Mouse (Mus musculus) liver, adult 2 months (tissue): ENCODE data around the gene Zfp599. TPM values are rescaled to one million over a fixed set of nuclear protein-coding genes. Genes with fewer than 3 reads are reported as not detected.

Source experiments
- DNase-seq: peaks from one replicate; pipeline ENCODE4 v3.0.0-alpha.2; 2011; ENCODE audit warnings: low read depth, low spot score; ENCODE audit errors: extremely low read depth
- H3K27ac ChIP-seq: fragments of 200-500 bp; replicated peaks from 2 replicates; pipeline ENCODE4 v1.5.1; 2012; ENCODE audit warnings: low read depth, mild to moderate bottlenecking, control low read depth, inconsistent platforms, low read length; ENCODE audit not compliant: insufficient read depth
- H3K27me3 ChIP-seq: fragments of 200-500 bp; 2 replicates; pipeline ENCODE4 v1.6.1; 2012; ENCODE audit warnings: mild to moderate bottlenecking, moderate library complexity, low read length, inconsistent platforms; ENCODE audit not compliant: control insufficient read depth, insufficient read depth
- H3K36me3 ChIP-seq: fragments of 200-500 bp; 2 replicates; pipeline ENCODE4 v1.6.1; 2012; ENCODE audit warnings: low read length, inconsistent platforms; ENCODE audit not compliant: control insufficient read depth, insufficient read depth
- H3K4me1 ChIP-seq: fragments of 200-500 bp; 2 replicates; pipeline ENCODE4 v1.6.1; 2011; ENCODE audit warnings: low read length; ENCODE audit not compliant: control insufficient read depth, insufficient read depth
- H3K4me3 ChIP-seq: fragments of 200-500 bp; 2 replicates; pipeline ENCODE4 v1.5.1; 2011; ENCODE audit warnings: low read depth, mild to moderate bottlenecking, control low read depth, low read length, moderate library complexity; ENCODE audit not compliant: insufficient read depth
- H3K79me2 ChIP-seq: fragments of 200-500 bp; 2 replicates; pipeline ENCODE4 v1.6.1; 2012; ENCODE audit warnings: inconsistent platforms, mild to moderate bottlenecking, low read length, moderate library complexity; ENCODE audit not compliant: control insufficient read depth, insufficient read depth
- H3K9ac ChIP-seq: fragments of 200-500 bp; 2 replicates; pipeline ENCODE4 v1.6.1; 2012; ENCODE audit warnings: low read depth, mild to moderate bottlenecking, control low read depth, inconsistent platforms, low read length
- CTCF ChIP-seq: fragments of 200-500 bp; IDR thresholded peaks from 2 replicates; pipeline ENCODE4 v1.5.1; 2011; ENCODE audit warnings: low read depth, low read length, control low read depth
- POLR2A ChIP-seq: fragments of 200-500 bp; IDR thresholded peaks from 2 replicates; pipeline ENCODE4 v1.6.1; 2011; ENCODE audit warnings: low read length, control low read depth; ENCODE audit not compliant: insufficient read depth; ENCODE audit errors: extremely low read depth
- WGBS: fragments of 180-500 bp; shearing (Covaris S2); methylation state at CpG from one replicate; pipeline ENCODE4 v1.1.7; 2018; 5-methylcytosine and 5-hydroxymethylcytosine counted together
- polyA plus RNA-seq: library from polyadenylated mRNA; depleted of rRNA; stranded (reverse); fragments of >200 nt; gene quantifications from 2 replicates; pipeline ENCODE4 v1.2.3, GENCODE M21; 2012; rRNA removed
- total RNA-seq: library from RNA; depleted of rRNA; stranded (reverse); fragments of >200 nt; gene quantifications from 2 replicates; pipeline ENCODE4 v1.2.3, GENCODE M21; 2014; rRNA removed

Zfp599 gene
- total and polyA plus RNA-seq, 2 experiments: 0.09 TPM; not detected in 1

- no peak for TF ChIP-seq POLR2A
- no peak for TF ChIP-seq CTCF
- DNase-seq: no peak
- Histone ChIP-seq H3K79me2 (no peaks in the 10 kb centered on the region; the same call in 1 of the 2 replicates), H3K4me3 (no peak overlapping the region), H3K27me3 (no peaks in the 10 kb centered on the region), H3K9ac (no peak overlapping the region), H3K27ac (no peak overlapping the region), H3K36me3 (no peaks in the 10 kb centered on the region), H3K4me1 (peaks cover 2% of the 10 kb centered on the region; the same call in 1 of the 2 replicates)
- WGBS: 53% methylated on average over 2 of the region's 2 CpGs
These were observed 45.1 kb downstream of the Zfp599 start for GRCm38 (mm10) chr9:22214549-22214948.

GRCm38 (mm10) chr9:22213785-22214194, 45.9 kb downstream of the Zfp599 start:
- 11% methylated on average over 2 of the region's 2 CpGs for WGBS
- no peaks in the 10 kb centered on the region for H3K36me3 ChIP-seq
- peaks cover 5% of the 10 kb centered on the region; the same call in 1 of the 2 replicates for H3K4me1 ChIP-seq
- H3K4me3 ChIP-seq: 0 out of 2 replicates have a peak overlapping the region, but pooled peaks have one; percentile 22
- H3K27ac ChIP-seq: peak overlapping the region; percentile 46
- H3K9ac ChIP-seq: peak overlapping the region; percentile 47; the same call in 1 of the 2 replicates
- no peaks in the 10 kb centered on the region for H3K27me3 ChIP-seq
- H3K79me2 ChIP-seq: no peaks in the 10 kb centered on the region; the same call in 1 of the 2 replicates
- no peak for TF ChIP-seq CTCF
- no peak for TF ChIP-seq POLR2A
- peak; percentile 97 for DNase-seq

Other genes starting within 250 kb of the Zfp599 start
- gene Elavl3, start 207.9 kb downstream of the Zfp599 start, total RNA-seq: not detected in 2 replicates
- not detected in 2 replicates for gene Elavl3, start 207.9 kb downstream of the Zfp599 start, polyA plus RNA-seq
- not detected in 2 replicates for gene Gm49318, start 188.6 kb downstream of the Zfp599 start, total RNA-seq
- not detected in 2 replicates for gene Gm49318, start 188.6 kb downstream of the Zfp599 start, polyA plus RNA-seq
- gene Zfp653, start 188.5 kb downstream of the Zfp599 start, total RNA-seq: 2.9 and 3.6 TPM in 2 replicates
- gene Zfp653, start 188.5 kb downstream of the Zfp599 start, polyA plus RNA-seq: 6.9 and 13.0 TPM in 2 replicates
- 34.1 and 39.1 TPM in 2 replicates for gene Ecsit, start 174.5 kb downstream of the Zfp599 start, total RNA-seq
- gene Ecsit, start 174.5 kb downstream of the Zfp599 start, polyA plus RNA-seq: 63.9 and 69.2 TPM in 2 replicates
- gene Cnn1, start 160.7 kb downstream of the Zfp599 start, total RNA-seq: 0.28 and 1.0 TPM in 2 replicates
- 0.22 and 0.36 TPM in 2 replicates for gene Cnn1, start 160.7 kb downstream of the Zfp599 start, polyA plus RNA-seq
- gene Elof1, start 142.7 kb downstream of the Zfp599 start, total RNA-seq: 46.2 and 56.8 TPM in 2 replicates
- gene Elof1, start 142.7 kb downstream of the Zfp599 start, polyA plus RNA-seq: 106 and 108 TPM in 2 replicates
- 93.6 and 123 TPM in 2 replicates for gene Acp5, start 124.2 kb downstream of the Zfp599 start, total RNA-seq
- 200 and 211 TPM in 2 replicates for gene Acp5, start 124.2 kb downstream of the Zfp599 start, polyA plus RNA-seq
- 21.6 and 23.0 TPM in 2 replicates for gene Pigyl, start 103.0 kb downstream of the Zfp599 start, total RNA-seq
- gene Pigyl, start 103.0 kb downstream of the Zfp599 start, polyA plus RNA-seq: 45.8 and 53.0 TPM in 2 replicates
- gene Zfp872, start 71.8 kb downstream of the Zfp599 start, total RNA-seq: 0.09 and 0.20 TPM in 2 replicates
- 0.07 TPM in 1 of 2 replicates, not detected in the other for gene Zfp872, start 71.8 kb downstream of the Zfp599 start, polyA plus RNA-seq
- gene Zfp809, start 34.2 kb downstream of the Zfp599 start, total RNA-seq: 15.8 and 18.6 TPM in 2 replicates
- 12.8 and 15.5 TPM in 2 replicates for gene Zfp809, start 34.2 kb downstream of the Zfp599 start, polyA plus RNA-seq
- gene Zfp810, start 47.8 kb upstream of the Zfp599 start, total RNA-seq: 4.6 and 4.7 TPM in 2 replicates
- gene Zfp810, start 47.8 kb upstream of the Zfp599 start, polyA plus RNA-seq: 1.7 and 2.0 TPM in 2 replicates
- gene Anln, start 129.3 kb upstream of the Zfp599 start, total RNA-seq: 1.1 and 1.2 TPM in 2 replicates
- gene Anln, start 129.3 kb upstream of the Zfp599 start, polyA plus RNA-seq: 0.07 and 0.23 TPM in 2 replicates
- gene 9530077C05Rik, start 151.6 kb upstream of the Zfp599 start, total RNA-seq: 0.13 and 0.18 TPM in 2 replicates
- 0.04 and 0.07 TPM in 2 replicates for gene 9530077C05Rik, start 151.6 kb upstream of the Zfp599 start, polyA plus RNA-seq
- gene Gm17545, start 194.4 kb upstream of the Zfp599 start, total RNA-seq: not detected in 2 replicates
- not detected in 2 replicates for gene Gm17545, start 194.4 kb upstream of the Zfp599 start, polyA plus RNA-seq
- gene Rp9, start 209.8 kb upstream of the Zfp599 start, total RNA-seq: 47.1 and 53.7 TPM in 2 replicates
- gene Rp9, start 209.8 kb upstream of the Zfp599 start, polyA plus RNA-seq: 58.1 and 66.7 TPM in 2 replicates
- 7.2 and 8.0 TPM in 2 replicates for gene Bbs9, start 215.8 kb upstream of the Zfp599 start, total RNA-seq
- gene Bbs9, start 215.8 kb upstream of the Zfp599 start, polyA plus RNA-seq: 2.7 and 3.3 TPM in 2 replicates